Mouse (Mus musculus): ENCODE results near the gene Nxn. TPM values are rescaled to one million over a fixed set of nuclear protein-coding genes. Genes with fewer than 3 reads are reported as not detected.
A peak's percentile ranks its signal among the peaks of the same experiment; 100 is the strongest.

The Nxn gene
- polyA plus RNA-seq, 1 experiment, result 135 TPM

DNA sequence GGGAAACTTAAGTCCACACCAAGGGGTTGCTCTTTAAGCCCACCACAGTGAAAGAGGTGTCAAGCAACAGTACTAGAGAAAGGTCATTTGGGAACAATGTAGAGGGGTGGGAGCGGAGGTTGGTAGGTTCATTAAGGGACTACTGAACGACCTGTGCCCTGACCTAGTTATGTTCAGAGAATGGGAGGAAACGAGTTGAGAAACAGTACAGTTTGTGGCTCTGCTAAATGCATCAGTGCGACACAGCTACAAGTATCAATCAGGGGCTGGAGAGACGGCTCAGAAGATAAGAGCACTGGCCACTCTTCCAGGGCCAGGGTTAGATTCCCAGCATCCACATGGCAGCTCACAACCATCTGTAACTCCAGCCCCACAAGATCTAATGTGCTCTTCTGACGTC lies 84.8 kb downstream of the Nxn start:
- TF ChIP-seq POLR2A (IDR thresholded peaks at IDR 0.05; ENCODE audit: low read depth, low read length), result no peak
- no peak for TF ChIP-seq CTCF (IDR thresholded peaks at IDR 0.05; ENCODE audit: borderline replicate concordance, insufficient read depth, low read length)
- Histone ChIP-seq H3K4me1 (ENCODE audit: control insufficient read depth, insufficient read depth, low read length) (peaks cover 41% of the 10 kb centered on the region), H3K4me3 (ENCODE audit: insufficient read depth, low read length) (no peak overlapping the region), H3K27ac (ENCODE audit: insufficient read depth, low read length) (peak overlapping the region; percentile 98)

DNA sequence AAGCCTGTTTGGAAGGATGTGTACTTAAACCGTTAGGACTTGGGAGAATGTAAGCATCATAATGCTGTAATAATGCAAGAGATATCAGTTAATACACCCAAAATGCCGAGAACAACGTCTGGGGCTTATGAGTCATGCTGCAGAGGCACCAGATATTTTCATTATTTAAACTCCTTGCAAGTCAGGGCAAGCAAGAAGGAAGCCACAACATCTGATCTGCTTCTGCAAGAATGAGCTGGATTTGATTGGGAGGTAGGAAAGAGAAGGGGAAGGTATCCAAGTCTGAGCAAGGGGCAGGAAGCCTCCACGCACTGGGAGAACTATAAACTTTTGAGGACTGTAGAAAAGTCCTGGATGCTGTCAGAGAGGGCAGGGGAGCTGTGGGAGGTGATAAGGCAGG lies 86.1 kb downstream of the Nxn start:
- peaks cover 36% of the 10 kb centered on the region for H3K4me1 ChIP-seq (ENCODE audit: control insufficient read depth, insufficient read depth, low read length)
- H3K27ac ChIP-seq (ENCODE audit: insufficient read depth, low read length), result peak overlapping the region; percentile 98
- TF ChIP-seq POLR2A (IDR thresholded peaks at IDR 0.05; ENCODE audit: low read depth, low read length) (no peak; the same call in 1 of the 2 replicates), CTCF (IDR thresholded peaks at IDR 0.05; ENCODE audit: borderline replicate concordance, insufficient read depth, low read length) (no peak)
- H3K4me3 ChIP-seq (ENCODE audit: insufficient read depth, low read length), result no peak overlapping the region

DNA sequence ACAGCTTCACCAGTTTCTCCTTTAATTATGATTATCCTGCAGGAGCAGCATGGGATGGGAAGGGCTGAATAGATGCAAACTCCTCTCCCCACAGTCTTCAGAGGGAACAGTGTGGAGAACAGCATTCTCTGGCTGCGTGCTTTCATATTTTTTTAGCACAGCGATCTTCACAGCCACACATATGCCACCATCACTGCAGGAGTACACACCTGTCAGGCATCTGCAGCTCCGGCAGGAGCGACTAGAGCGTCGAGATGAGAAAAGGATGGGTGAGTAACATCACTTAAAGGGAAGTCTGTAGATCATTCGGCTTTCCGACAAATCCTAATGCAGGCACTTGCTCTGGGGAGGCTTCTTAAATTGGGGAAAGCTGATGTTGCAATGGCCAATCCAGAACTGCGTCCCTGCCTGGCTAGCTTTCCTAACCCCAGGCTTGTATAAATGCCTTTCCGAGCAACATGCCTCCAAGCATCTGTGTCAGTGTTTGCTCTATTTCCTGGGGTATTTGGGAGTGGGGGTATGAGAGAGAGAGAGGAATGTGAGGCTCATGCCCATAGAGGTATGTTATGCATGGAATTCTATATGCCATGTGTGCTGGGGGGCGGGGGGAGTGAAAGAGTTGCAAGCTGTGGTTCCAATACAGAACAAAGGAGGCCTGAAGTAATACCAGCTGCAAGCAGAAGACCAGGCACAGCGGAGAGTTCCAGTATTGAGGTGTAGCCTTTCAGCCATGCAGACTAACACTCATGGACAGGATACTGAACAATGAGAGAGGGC lies 87.5 kb downstream of the Nxn start:
- TF ChIP-seq CTCF (IDR thresholded peaks at IDR 0.05; ENCODE audit: borderline replicate concordance, insufficient read depth, low read length) (no peak), POLR2A (IDR thresholded peaks at IDR 0.05; ENCODE audit: low read depth, low read length) (0 out of 2 replicates have a peak, but pooled peaks have one; percentile 7)
- Histone ChIP-seq H3K4me1 (ENCODE audit: control insufficient read depth, insufficient read depth, low read length) (peaks cover 34% of the 10 kb centered on the region), H3K4me3 (ENCODE audit: insufficient read depth, low read length) (no peak overlapping the region), H3K27ac (ENCODE audit: insufficient read depth, low read length) (peak overlapping the region; percentile 98)

DNA sequence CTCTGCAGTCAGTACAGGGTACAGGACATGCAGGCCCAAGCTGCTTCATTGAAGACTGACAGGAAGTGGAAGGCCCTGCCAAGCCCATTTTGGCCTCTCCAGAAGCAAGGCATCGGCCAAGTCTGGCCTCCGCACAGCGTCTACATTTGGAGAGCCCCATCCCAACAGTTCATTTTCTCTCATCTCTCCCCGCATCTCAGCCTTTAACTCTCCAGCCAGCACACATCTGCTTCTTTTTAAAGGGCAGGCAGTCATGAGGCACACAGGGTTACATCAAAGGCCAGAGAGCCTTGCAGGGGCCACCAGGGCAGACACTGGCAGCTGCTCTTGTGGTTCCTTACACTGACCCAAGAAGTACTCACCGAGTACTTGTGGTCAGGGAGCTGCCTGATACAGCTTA lies 89.1 kb downstream of the Nxn start:
- TF ChIP-seq CTCF (IDR thresholded peaks at IDR 0.05; ENCODE audit: borderline replicate concordance, insufficient read depth, low read length) (no peak), POLR2A (IDR thresholded peaks at IDR 0.05; ENCODE audit: low read depth, low read length) (no peak)
- Histone ChIP-seq H3K4me1 (ENCODE audit: control insufficient read depth, insufficient read depth, low read length) (peaks cover 38% of the 10 kb centered on the region), H3K4me3 (ENCODE audit: insufficient read depth, low read length) (no peak overlapping the region), H3K27ac (ENCODE audit: insufficient read depth, low read length) (peak overlapping the region; percentile 98)

DNA sequence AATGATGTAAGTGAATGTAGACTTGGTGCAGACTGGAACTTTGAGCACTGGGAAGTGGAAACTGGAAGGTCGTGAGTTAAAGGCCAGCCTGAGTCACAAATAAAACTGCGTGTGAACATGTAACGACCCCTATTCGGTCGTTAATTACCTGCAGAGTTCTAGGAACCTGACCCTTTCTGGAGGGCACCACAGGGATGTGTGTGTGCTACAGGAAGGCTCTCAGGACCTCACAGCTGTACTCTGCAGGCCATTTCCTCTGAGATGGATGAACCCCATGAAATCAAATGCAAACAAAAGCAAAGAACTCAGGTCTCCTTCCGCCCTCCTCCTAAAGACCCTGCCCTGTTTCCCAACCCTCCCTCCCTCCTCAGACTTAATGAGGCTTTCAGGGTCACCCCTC lies 89.9 kb downstream of the Nxn start:
- H3K4me1 ChIP-seq (ENCODE audit: control insufficient read depth, insufficient read depth, low read length), result peaks cover 33% of the 10 kb centered on the region
- TF ChIP-seq CTCF (IDR thresholded peaks at IDR 0.05; ENCODE audit: borderline replicate concordance, insufficient read depth, low read length) (no peak), POLR2A (IDR thresholded peaks at IDR 0.05; ENCODE audit: low read depth, low read length) (no peak)
- H3K4me3 ChIP-seq (ENCODE audit: insufficient read depth, low read length), result no peak overlapping the region
- peak overlapping the region; percentile 98; the same call in 1 of the 2 replicates for H3K27ac ChIP-seq (ENCODE audit: insufficient read depth, low read length)

DNA sequence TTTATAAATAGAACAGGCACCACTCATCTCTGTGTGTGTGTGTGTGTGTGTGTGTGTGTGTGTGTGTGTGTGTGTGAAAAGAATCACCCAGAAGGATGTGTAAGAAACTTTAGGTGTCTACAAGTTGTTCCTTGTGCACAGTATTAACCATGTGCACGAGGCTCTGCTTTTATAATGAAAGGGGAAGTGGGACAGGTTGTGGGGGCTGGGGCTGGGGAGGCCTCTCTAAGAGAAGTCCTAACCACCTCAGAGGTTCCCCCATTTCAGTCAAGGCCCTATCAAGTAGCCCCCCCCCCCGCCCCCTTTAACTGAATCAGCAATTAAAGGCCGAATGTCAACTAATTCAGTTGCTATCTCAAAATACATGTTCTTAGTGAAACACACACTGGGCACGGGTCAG lies 92.2 kb downstream of the Nxn start:
- Histone ChIP-seq H3K4me1 (ENCODE audit: control insufficient read depth, insufficient read depth, low read length) (peaks cover 16% of the 10 kb centered on the region), H3K27ac (ENCODE audit: insufficient read depth, low read length) (peak overlapping the region; percentile 53; the same call in 1 of the 2 replicates), H3K4me3 (ENCODE audit: insufficient read depth, low read length) (no peak overlapping the region)
- no peak for TF ChIP-seq CTCF (IDR thresholded peaks at IDR 0.05; ENCODE audit: borderline replicate concordance, insufficient read depth, low read length)
- no peak for TF ChIP-seq POLR2A (IDR thresholded peaks at IDR 0.05; ENCODE audit: low read depth, low read length)

DNA sequence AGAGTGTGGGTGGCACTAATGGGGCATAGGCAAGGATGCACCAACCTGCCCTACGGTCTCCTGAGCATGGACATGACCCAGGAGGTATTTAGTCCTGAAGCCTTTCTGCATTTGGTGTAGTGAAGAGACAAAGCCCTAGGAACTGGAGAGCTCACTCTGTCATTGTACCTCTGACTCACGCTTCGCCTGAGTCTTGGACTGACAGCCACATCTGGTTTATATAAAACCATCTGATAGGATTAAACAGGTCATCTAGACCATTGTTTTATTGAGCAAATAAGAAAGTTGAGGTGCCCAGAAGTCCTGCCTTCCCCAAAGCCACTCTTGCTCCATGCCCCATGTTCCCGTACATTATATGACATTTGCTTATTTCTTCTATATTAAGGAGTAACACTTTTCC lies 93.4 kb downstream of the Nxn start:
- Histone ChIP-seq H3K4me1 (ENCODE audit: control insufficient read depth, insufficient read depth, low read length) (peaks cover 10% of the 10 kb centered on the region), H3K27ac (ENCODE audit: insufficient read depth, low read length) (peak overlapping the region; percentile 53), H3K4me3 (ENCODE audit: insufficient read depth, low read length) (no peak overlapping the region)
- no peak for TF ChIP-seq POLR2A (IDR thresholded peaks at IDR 0.05; ENCODE audit: low read depth, low read length)
- no peak for TF ChIP-seq CTCF (IDR thresholded peaks at IDR 0.05; ENCODE audit: borderline replicate concordance, insufficient read depth, low read length)

DNA sequence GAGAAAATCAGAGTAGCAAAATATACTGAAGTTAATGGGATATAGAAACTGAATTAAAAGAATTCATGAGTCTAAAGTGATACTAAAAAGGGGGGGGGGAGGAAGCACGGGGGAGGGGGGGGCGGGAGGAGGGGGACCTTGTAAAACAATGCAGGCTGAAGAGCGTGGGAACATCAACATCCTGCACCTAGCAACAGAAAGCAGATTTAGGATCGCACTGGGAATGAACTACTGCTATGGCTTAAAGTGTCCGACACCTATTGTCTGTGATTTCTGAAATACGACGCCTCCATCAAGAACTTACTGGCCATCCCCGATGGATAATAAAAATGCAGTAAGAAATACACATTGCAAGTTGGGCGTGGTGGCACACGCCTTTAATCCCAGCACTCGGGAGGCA lies 95.6 kb downstream of the Nxn start:
- peaks cover 5% of the 10 kb centered on the region; the same call in 1 of the 2 replicates for H3K4me1 ChIP-seq (ENCODE audit: control insufficient read depth, insufficient read depth, low read length)

DNA sequence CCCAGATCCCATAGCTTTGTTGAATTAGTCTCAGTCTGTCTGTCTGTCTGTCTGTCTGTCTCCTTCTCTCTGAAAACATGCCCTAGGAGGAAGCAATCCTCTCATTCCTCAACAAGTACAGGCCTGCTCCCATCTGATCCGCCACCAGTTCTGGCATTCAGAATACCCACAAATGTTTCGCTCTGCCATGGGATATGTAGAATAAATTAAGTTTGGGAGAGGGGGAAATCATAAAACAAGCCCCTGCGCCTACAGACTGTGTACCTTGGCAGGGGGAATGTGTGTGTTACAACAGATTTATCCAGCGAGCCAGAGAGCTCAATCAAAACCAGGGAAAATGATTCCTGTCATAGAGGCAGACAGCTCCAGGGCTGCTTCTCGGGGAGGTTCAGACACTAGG lies 98.1 kb downstream of the Nxn start:
- no peak for TF ChIP-seq POLR2A (IDR thresholded peaks at IDR 0.05; ENCODE audit: low read depth, low read length)
- no peak for TF ChIP-seq CTCF (IDR thresholded peaks at IDR 0.05; ENCODE audit: borderline replicate concordance, insufficient read depth, low read length)
- Histone ChIP-seq H3K27ac (ENCODE audit: insufficient read depth, low read length) (peak overlapping the region; percentile 0; the same call in 1 of the 2 replicates), H3K4me1 (ENCODE audit: control insufficient read depth, insufficient read depth, low read length) (peaks cover 10% of the 10 kb centered on the region; the same call in 1 of the 2 replicates), H3K4me3 (ENCODE audit: insufficient read depth, low read length) (no peak overlapping the region)

More for the DNA sequence above, 95.6 kb downstream of the Nxn start:
- no peak for TF ChIP-seq CTCF (IDR thresholded peaks at IDR 0.05; ENCODE audit: borderline replicate concordance, insufficient read depth, low read length)
- no peak for TF ChIP-seq POLR2A (IDR thresholded peaks at IDR 0.05; ENCODE audit: low read depth, low read length)
- no peak overlapping the region for H3K27ac ChIP-seq (ENCODE audit: insufficient read depth, low read length)
- H3K4me3 ChIP-seq (ENCODE audit: insufficient read depth, low read length), result no peak overlapping the region

DNA sequence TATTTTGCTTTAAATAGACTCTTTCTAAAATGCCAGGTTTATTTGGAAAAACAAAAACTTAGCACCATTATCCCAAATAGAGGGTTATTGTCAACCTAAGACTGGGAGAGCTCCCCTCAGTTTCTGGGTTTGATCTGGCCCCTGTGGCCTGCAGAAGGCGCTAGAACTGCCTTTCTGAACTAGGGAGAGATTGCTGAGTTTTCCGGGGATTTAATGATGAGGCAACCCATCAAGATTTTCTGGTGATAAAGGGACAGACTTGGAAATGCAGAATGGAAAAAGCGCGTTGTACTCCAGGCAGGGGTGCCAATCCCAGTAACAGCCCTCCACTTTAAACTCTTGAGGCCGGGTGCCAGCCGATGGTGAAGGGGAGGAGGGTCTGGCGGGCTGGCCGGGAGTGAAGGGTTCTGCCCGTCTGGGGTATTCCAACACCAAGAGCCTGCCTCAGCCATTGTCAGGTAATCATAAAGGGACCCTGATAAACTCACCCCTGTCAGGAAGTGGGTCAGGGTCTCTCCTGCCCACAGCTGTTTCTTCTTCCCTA lies 100.4 kb downstream of the Nxn start:
- Histone ChIP-seq H3K4me1 (ENCODE audit: control insufficient read depth, insufficient read depth, low read length) (peaks cover 17% of the 10 kb centered on the region), H3K27ac (ENCODE audit: insufficient read depth, low read length) (no peak overlapping the region)
- TF ChIP-seq POLR2A (IDR thresholded peaks at IDR 0.05; ENCODE audit: low read depth, low read length) (no peak), CTCF (IDR thresholded peaks at IDR 0.05; ENCODE audit: borderline replicate concordance, insufficient read depth, low read length) (no peak)

More for the DNA sequence above, 100.4 kb downstream of the Nxn start:
- H3K4me3 ChIP-seq (ENCODE audit: insufficient read depth, low read length), result no peak overlapping the region

All from embryonic fibroblast, embryonic 13.5 days (primary cell).